Mouse (Mus musculus): ENCODE data around the gene Tspan17.
"Not testable (repeated sequence)": the region's sequence is repeated elsewhere in the genome, so short reads cannot be mapped to it uniquely, and the experiment has no call there.

The Tspan17 gene

DNA sequence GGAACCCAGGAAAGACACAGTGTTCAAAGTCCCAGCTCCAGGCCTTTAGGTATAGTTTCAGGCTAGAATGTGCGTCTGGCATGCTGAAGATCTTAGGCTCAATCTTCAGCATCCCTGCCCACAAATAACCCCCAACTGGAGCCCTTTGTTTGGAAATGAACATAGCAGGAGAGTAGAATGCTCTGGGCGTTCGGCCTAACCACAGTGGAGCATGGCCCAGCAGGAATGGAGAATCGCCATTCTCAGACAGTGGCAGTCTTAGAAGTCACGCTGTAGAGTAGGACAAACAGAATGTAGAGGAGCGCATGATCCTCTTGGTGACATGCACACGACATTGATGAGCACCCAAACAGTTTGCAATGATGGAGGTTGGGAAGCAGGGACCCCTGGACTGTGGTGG, 28.3 kb upstream of the Tspan17 start:
- in situ Hi-C loops (cut with MboI): no loop called here

DNA sequence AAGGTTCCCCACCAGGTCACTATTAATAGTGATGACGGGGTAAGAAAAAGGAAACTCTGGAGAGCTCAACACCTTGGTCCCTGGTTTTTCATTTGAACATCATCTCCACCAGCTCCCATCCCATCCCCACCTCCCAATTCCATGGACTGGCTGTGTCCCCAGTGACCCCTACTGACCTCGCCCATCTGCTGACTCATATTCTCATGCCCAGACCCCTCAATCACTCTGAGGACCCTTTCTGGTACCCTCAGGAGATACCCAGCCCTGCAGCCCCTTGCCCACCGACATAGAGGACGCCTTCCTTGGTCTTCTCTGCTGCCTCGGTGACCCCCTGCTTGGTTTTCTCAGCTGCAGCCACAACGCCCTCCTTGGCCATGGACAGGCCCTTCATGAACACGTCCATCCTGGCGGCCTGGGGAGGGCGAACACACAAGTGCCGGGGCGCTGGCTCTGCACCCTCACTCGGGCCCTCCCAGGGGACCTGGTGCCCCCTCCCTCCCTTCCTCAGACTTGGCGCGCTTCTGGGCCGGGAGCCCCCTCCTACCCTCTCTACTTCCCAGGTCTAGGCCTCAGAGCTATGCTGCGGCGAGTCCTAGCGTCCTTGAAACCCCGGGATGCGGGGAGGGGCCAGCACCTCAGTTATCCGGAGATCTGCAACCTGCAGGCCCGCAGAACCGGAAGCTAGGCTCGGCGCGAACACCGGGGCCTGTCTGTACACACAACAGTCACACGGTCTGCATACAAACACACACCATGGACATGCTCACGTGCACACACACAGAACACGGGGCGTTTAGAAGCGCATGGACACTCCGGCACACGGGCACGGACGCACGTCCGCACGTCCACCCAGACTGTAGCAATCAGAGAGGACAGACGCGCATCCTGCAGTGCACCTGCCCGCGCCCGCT, 23.6 kb upstream of the Tspan17 start:
- in situ Hi-C loops (cut with MboI): no loop called here

DNA sequence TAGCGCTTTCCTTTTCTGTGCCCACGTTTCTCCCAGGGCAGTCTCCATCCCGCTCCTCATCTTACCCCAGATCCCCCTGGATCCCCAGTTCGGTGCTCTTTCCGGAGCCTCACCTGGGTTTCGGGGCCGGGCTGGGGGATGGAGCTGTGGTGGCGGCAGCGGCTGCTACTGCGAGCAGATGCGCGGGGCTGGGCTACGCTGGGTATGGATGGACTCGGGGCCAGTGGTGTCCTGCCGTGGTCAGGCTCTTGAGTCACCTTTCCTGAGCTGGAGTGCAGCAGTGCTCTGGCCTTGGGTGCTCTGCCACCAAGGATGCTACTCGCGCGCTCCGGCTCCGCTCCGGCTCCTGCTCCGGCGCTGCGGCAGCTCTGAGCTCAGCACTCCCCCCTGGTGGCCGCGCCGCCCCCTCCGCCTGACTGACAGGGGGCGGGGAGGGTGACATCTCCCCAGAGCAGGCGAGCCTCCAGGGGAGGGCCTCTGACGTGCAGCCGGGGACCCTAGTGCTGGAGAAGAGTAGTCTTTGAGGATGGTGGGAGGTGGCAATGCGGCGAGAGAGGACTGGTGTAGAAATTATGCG, 22.9 kb upstream of the Tspan17 start, which contains the start of gene Sncb:
Sncb (minus strand) TSS at position 404 of the 577 bp plus-strand sequence.
- in situ Hi-C loops (cut with MboI): no loop called here

DNA sequence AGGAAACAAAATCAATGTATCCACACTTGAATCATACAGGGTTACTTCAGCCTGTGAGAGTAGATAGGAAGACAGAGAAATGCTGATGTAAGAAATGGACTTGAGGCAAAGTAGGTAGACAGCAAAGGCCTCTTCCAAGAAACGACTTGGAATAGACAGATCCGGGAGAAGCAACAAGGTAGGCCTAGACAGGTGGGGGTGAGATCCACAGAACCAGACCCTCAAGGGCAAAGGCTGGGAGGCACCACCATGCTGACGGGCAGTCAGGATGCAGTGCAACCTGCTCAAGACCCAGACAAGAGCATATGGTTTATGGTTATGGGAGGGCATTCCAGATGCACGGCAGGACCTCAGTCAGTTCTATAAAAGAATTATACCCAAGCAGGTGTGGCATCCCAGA, 22.2 kb upstream of the Tspan17 start:
- in situ Hi-C loops (cut with MboI): no loop called here

DNA sequence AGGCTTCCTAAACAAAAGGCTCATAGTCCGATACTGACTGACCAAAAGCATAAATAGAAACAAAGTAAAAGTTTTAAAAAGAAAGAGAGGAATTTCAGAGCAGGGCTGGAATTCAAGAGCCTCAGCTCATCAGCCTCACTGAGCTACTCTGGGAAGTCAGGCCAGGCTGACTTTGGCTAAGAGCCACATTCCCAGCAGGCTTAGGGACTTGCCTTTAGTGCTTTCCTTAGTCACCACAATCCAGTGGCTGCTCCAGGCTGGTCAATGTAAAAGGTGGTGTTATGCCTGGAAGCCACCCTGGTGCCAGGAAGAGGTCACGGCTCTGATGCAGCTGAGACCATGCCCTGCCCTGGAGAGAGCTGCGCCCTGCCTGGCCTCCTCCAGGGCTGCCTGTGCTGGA, 8.6 kb upstream of the Tspan17 start:
- in situ Hi-C loops (cut with MboI): no loop called here

DNA sequence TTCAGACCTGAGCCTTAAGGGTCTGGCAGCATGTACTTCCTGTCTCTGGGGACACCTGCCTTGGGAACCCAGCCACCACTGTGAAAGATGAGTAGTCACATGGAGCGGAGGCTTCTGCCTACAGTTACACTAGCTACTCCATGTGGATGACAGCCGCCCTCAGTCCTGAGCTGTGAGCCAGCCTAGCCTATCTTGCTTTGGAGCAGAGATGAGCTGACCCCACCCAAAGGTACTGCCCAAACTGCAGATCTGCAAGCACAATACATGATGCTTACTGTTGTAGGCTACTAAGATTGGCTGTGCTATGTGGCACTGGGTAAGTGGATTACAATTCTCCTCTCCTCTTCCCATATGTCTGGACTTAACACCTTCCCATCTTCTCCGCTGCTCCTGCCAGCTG, 8.1 kb upstream of the Tspan17 start:
- in situ Hi-C loops (cut with MboI): no loop called here

DNA sequence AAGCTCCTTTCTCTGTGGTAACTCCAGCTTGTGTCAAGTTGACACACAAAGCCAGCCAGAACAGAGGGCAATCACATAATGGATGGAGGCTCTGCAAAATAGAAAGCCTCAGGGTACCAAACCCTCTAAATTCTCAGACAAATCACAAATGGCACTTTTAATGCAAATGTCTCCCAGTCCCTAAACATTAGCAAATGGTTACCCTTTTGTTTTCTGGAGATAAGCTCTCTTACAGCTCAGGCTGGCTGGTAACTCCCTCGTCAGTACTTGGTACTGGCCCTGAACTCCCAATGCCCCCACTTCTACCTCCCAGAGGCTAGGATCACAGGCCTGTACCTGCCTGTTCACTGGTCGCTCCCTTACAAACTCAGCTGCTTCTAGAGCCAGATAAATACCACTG, 5.9 kb upstream of the Tspan17 start:
- in situ Hi-C loops (cut with MboI): no loop called here

DNA sequence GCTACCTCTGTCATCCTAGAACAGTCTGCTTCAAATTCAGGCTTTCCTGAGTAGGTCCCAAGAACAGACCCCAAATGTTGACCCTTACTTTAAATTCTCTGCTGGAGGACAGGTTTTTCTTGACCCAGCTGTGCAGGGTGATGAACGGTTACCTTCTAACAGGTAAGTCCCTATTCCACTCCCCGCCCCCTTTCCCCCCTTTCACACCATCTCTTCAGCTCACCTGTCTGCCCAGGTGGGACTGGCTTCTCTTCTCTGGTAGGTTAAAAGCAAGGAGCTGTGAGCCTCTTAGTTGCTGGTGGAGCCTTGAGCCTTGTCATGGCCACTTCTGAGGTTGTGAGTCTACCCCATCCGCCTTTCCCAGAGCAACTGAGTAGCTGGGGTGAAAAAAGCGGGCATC, 5.5 kb upstream of the Tspan17 start, which contains the start of gene Eif4e1b:
Eif4e1b (plus strand) TSS at position 301 of the 400 bp plus-strand sequence.
- in situ Hi-C loops (cut with MboI): no loop called here

DNA sequence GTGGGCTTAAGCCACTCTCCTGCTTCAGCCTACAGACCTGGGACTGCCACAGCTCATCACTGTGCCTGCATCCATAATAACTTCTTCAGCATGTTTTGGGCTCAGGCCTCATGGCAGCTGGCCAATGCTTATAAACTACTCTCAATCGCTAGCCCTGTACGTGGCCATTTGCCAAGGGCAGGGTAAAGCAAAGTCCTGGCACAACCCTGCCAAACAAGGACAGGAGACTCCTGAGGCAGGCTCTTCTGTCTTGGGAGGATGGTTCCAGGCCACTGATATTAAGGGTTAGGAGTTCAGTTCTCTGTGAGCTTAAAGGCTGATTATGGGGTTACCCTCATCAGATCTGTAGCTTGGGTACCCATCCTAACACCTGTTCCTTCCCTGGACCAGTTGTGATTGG, 1.6 kb upstream of the Tspan17 start:
- in situ Hi-C loops (cut with MboI): not testable (repeated sequence)

DNA sequence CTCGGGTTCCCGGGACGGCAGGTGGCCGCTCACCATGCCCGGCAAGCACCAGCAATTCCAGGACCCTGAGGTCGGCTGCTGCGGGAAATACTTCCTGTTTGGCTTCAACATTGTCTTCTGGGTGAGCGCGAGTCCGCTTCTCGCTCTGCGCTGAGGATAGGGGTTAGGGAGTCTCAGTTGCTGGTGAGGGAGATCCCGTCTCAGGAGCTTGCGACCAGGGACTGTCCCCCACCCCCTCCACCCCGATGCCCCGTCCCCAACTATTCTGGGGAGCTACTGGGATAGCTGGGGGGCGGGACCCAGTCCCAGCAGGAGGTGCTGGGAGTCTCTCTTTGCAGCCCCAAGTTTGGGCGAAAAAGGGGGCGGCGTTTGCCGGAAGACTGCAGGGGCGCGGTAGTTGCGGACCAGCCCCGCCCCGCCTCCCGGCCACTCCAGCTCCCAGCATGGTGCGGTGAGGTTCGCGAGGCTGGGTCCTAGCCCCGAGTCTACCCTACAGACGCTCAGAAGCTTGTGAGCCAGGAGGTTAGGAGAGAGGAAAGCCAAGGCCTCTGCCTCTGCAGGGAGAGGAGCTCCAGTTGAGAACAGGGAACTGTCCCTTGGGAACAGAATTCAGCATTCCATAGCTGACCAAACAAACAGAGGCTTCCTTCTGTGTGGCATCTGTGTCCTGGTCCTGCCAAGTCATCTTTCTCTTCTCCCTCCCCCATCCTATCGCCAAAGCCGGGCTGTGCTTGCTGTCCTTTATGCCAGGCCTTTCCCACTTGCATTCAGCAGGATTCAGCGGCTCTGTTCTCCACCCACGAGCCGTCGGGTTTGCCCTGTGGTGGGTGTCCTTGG, 602 bp downstream of the Tspan17 start:
- in situ Hi-C loops (cut with MboI): no loop called here

DNA sequence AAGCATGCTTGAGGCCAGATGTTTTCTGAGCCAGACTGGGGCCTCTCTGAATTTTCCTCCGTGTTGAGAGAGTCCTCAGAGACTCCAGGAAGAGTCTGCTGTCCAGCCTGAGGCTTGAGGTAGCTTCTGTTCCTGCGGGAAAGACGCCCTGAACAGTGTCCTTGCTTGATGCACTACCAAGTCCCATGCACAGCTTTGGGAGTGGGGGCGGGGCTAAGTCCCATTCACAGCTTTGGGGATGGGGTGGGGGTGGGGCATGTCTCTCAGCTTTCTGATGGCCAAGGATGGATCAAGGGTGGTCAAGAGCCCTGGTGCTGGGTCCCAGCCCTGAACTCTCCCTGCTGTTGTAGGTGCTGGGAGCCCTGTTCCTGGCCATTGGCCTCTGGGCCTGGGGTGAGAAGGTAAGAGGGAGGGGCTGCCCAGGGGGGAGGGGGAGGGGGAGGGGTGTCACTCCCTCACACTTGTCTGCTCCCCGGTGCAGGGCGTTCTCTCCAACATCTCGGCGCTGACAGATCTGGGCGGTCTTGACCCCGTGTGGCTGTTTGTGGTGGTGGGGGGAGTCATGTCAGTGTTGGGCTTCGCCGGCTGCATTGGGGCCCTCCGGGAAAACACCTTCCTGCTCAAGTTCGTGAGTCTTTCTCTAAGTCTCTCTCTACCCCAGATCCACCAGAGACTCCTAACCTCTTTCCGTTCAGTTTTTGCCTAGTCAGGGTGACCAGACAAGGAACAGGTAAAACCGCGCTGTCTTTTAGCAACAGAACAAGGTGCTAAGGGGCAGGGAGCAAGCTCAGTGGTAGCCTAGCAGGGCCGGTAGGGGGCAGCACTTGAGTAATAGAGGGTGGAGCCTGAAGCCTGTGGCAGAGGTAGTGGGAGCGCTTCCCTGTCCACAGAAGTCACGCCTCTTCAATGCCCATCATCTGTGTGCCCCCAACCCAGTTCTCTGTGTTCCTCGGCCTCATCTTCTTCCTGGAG, 3.4 kb downstream of the Tspan17 start:
- in situ Hi-C loops (cut with MboI): no loop called here

DNA sequence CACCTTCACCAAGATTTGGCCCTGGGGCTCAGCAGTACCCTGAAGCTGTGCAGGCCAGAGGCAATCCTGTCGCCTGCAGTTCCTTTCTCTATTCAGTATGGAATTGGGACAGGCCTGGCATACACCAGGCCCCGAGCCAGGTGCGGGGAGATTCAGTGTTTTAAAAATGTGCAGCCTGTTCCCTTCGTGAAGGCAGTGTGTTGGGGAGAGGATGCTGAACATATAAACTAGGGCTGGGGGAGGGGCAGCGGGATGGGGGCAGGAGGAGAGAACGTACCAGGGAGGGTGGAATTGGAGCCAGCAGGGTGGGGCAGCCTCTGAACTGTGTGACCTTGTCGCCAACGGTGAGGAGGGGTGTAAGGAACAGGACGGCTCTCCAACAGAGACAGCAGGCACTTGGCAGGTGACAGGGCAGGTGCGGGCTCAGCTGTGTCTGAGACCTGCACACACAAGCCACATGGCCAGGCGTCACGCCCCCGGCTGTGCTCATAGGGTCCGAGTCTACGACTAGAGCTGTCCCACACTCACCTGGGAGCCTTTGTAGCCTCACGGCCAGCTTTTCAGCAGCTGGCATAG, 4.9 kb downstream of the Tspan17 start:
- in situ Hi-C loops (cut with MboI): no loop called here

DNA sequence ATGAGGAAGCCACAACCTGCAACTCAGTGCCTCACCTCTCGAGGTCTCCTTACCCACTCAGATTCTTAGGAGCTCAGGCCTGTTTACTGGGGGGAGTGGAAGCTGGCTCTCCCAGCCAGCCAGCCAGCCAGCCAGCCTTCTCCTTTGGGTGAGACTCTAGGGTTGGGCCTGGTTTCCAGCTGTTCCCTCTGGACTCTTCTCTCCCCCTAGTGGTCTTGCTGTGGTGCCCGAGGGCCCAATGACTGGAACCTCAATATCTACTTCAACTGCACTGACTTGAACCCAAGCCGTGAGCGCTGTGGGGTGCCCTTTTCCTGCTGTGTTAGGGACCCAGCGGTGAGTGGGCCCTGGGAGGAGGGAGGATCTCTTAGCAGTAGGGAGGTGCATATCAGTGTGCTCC, 5.7 kb downstream of the Tspan17 start:
- in situ Hi-C loops (cut with MboI): no loop called here

DNA sequence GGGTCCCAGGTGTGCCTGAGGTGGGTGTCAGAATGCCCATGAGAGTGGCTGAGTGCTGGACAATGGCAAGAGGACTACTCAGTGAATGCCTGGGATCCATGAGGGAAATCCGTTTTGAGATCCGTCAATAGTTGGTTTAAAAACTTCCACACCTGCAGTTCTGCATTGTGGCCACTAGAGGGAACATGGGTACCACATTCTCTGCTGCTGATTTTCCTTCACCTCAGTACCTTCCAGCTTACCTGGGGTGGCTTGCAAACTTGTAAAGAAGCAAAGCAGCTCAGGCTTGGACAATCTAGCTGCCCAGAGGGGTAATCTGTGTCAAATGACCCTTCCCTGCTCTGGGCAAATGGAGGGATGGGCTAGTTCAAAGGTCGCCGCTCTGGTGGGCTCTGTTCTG, 8.2 kb downstream of the Tspan17 start:
- in situ Hi-C loops (cut with MboI): no loop called here

DNA sequence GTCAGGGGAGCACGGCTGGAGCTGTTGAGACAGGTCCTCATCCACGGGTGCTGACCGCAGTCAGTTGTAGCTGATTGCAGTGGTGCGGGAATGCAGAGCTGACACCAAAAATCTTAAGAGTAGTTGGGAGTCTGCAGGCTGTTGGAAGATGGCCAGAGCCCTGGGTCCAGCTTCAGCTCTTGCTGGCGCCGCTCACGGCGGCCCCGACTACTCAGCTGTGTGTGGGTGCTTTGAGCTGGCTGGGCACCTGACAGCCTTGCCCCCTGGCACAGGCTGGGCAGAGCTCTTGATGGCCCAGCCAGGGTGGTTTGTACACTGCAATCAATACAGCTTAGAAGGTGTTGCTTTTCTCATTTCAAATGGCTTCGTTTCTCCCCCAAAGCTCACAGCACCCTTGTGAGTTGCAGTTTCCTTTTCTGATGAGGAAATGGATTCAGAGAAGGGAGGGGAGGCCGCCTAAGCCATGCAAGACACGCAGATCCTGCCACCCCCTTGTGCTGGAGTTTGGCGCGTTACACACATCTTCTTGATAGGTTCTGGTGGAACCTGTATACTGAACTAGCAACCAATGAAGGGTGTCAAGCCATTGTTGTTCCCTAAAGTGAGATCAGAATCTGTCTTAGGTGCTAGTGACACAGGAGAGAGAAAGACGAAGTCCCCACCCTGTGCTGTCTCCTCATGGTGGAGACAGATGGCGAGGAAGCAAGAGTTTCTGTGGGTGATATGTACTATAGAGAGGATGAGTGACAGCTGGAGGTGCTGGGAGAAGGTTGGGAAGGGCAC, 8.9 kb downstream of the Tspan17 start:
- in situ Hi-C loops (cut with MboI): no loop called here

DNA sequence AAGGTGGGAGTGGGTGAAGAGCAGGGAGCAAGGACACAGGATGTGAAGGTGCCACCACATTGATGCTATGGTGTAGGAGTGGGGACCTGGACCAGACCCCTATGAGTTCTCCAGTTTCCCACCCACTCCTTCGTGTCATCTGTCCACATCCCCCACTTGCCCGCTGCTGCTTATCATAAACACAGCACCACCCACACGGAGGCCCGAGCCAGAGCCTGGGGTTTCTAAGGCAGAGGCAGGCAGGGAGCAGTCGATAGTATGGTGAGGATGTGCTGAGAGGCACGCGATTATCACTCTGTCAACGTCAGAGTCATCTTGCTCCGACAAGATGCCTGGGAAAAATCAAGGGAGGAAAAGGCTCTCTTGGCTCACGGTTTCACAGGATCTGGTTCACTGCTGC, 9.6 kb downstream of the Tspan17 start:
- in situ Hi-C loops (cut with MboI): no loop called here

DNA sequence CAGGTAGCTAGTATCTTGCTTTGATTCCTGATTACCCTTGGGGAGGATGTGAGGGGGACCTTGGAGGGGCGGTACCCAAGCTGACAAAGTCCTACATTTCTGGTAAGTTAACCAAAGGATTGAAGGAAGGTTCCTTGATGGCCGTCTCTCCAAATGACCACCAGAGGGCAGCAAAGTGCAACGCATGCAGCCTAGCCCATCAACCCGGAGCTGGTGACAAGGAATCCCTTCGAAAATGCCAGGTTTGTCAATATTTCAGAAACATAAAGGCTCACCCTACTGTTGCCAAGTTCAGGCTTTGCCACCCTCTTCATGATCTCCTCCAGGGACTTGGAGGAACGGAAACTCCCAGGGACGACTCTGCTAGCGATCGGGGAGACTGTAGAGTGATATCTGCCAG, 10.5 kb downstream of the Tspan17 start:
- in situ Hi-C loops (cut with MboI): loop anchor here (10.0 kb wide), 2 partner anchors 265 to 375 kb away; no protein-coding TSS in a partner anchor

DNA sequence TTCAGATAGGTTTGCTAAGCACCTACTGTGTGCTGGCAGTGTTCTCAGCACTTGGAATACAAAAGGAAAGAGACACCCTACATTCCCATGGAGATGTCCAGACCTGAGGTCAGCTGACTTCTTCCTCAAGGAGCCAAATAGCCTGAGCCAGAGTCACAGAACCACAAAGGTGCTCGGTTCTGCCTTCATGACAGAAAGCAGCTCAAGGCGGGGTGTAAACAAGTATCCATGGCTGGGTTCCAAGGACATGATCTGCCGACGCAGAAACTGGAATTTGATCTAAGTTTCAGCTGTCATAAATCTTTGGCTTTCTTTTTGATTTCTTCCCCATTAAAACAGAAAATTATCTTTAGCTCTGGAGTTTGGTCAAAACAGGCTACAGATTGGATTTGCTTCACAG, 11.0 kb downstream of the Tspan17 start:
- in situ Hi-C loops (cut with MboI): loop anchor here (10.0 kb wide), 2 partner anchors 265 to 375 kb away; no protein-coding TSS in a partner anchor

DNA sequence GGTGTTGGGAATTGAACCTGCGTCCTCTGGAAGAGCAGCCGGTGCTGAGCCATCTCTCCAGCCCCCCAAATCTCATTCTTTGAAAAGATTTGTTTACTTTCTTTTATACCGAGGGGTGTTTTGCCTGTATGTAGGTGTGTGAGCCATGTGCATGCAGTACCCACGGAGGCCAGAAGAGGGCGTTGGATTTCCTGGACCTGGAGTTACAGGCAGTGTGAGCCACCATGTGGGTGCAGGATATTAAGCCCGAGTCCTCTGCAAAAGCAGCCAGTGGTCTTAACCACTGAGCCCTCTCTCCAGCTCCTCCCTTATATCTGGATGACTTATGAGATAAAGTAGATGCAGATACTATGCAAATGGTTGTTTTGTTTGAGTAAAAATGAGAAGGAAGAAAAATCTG, 13.8 kb downstream of the Tspan17 start:
- in situ Hi-C loops (cut with MboI): loop anchor here (10.0 kb wide), 2 partner anchors 262 to 372 kb away; no protein-coding TSS in a partner anchor

Measured in mature B cell (primary cell).